Mouse (Mus musculus): ENCODE measurements at regions not wholly inside any gene's neighbourhood (a gene's known extent, or its start where the extent isn't known, plus 50 kb on each side); places are given as distances from the start of the nearest gene placed in this dataset.

DNA sequence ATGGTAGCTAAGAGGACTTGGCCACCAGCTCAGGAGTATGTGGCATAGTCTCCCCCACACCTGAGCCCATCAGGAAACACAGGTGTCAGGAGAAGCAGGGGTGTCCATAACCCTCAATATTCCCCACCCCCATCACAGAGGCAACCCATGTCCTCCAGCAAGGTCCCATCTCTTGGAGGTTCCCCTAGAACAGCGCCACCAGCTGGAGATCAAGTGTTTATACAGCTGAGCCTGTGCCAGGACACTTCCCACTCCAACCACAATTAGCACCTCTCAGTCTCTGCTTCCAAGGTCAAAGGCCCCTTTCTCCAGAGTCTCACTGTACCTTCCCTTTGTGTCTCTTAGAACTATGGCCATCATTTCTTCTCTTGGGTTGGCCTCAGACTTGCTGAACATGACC, 276.5 kb downstream of the Med13l start:
- TF ChIP-seq POLR2A (IDR thresholded peaks at IDR 0.05; ENCODE audit: control insufficient read depth in 1 of 2, insufficient read depth in 1 of 2, low read depth in 1 of 2, low read length in 2 of 2, poor library complexity in 1 of 2) (no peak), MAZ (IDR thresholded peaks at IDR 0.05; ENCODE audit: low read depth, low read length) (no peak), CHD2 (IDR thresholded peaks at IDR 0.05; ENCODE audit: low read length) (no peak), EP300 (IDR thresholded peaks at IDR 0.05; ENCODE audit: low read depth in 1 of 2, low read length in 2 of 2) (no peak), CTCF (IDR thresholded peaks at IDR 0.05 in 2 of 3, conservative IDR thresholded peaks at IDR 0.05 in 1 of 3; ENCODE audit: control insufficient read depth in 1 of 3, insufficient read depth in 1 of 3, low read depth in 2 of 3, low read length in 3 of 3, poor library complexity in 1 of 3, severe bottlenecking in 1 of 3) (no peak), JUND (IDR thresholded peaks at IDR 0.05; ENCODE audit: low read depth, low read length) (no peak), ZC3H11A (IDR thresholded peaks at IDR 0.05; ENCODE audit: low read depth, low read length) (no peak), E2F4 (IDR thresholded peaks at IDR 0.05; ENCODE audit: borderline replicate concordance, low read depth, low read length) (no peak), GABPA (IDR thresholded peaks at IDR 0.05; ENCODE audit: low read depth, low read length) (no peak), USF1 (IDR thresholded peaks at IDR 0.05; ENCODE audit: low read depth, low read length) (no peak)
